Mouse (Mus musculus): Measurements from ENCODE around the gene Eva1c. TPM values are rescaled to one million over a fixed set of nuclear protein-coding genes. Genes with fewer than 3 reads are reported as not detected.
A peak's percentile ranks its signal among the peaks of the same experiment; 100 is the strongest.

Gene Eva1c
- total and polyA plus RNA-seq, 3 experiments, result 0.92 to 2.1 (median 1.3) TPM

GRCm38 (mm10) chr16:90832495-90832894 lies 6.0 kb downstream of the Eva1c start:
- no peak overlapping the region for H3K9ac ChIP-seq (ENCODE audit: low read depth, low read length)
- no peak overlapping the region for H3K4me3 ChIP-seq
- H3K36me3 ChIP-seq (ENCODE audit: control insufficient read depth, insufficient read depth, low read length), result no peaks in the 10 kb centered on the region
- no peak for DNase-seq
- H3K4me1 ChIP-seq (ENCODE audit: control insufficient read depth, insufficient read depth, low read length), result peaks cover 1% of the 10 kb centered on the region; the same call in 1 of the 2 replicates
- 46% methylated on average over 6 of the region's 6 CpGs for WGBS
- no peak overlapping the region for H3K27ac ChIP-seq
- H3K27me3 ChIP-seq (ENCODE audit: control insufficient read depth, insufficient read depth, low read length), result no peaks in the 10 kb centered on the region
- TF ChIP-seq CTCF (IDR thresholded peaks at IDR 0.05) (no peak), POLR2A (IDR thresholded peaks at IDR 0.05; ENCODE audit: insufficient read depth, low read depth, low read length) (no peak), EP300 (IDR thresholded peaks at IDR 0.05; ENCODE audit: insufficient read depth, low read depth, low read length) (no peak)
- intact Hi-C loops (cut with DNase I), result no loop called here
- no peaks in the 10 kb centered on the region for H3K79me2 ChIP-seq (replicated peaks; ENCODE audit: control insufficient read depth, insufficient read depth, low read length)

DNA sequence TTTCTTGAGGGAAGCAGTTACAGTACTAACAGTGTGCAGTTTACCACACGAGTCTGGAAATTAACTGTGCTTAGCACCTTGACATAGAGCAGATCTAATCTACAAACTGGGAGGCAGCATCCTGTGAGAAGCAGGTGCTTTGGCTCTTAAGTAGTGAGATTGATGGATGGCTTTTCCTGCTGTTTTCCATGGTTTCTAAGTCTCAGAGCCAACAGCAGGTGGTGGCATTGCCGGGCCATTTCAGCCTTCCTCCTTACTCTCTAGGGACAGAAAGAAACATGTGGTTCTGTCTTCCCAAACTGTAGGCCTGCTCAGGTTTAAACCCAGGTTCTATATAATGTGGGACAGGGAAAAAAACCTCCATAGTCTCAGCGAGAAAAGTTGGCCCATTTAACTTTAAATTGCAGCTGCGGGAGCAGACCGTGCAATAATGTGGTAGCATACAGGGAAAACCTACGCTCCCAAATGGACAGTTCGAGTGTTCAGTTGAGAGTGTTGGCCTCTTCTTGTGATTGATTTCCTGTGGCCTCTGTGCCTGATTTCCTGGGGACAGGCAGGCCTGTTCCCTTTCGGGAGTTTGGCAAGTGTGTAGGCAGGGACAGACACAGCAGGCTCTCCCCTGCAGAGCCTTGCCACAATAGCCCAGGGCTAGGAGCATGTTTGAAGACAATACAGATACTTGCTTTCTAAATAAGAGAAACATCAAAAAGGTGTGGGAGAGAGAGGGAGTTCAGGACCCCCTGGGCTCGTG lies 6.7 kb downstream of the Eva1c start:
- no peak overlapping the region for H3K27ac ChIP-seq
- no peak for DNase-seq
- intact Hi-C loops (cut with DNase I), result no loop called here

DNA sequence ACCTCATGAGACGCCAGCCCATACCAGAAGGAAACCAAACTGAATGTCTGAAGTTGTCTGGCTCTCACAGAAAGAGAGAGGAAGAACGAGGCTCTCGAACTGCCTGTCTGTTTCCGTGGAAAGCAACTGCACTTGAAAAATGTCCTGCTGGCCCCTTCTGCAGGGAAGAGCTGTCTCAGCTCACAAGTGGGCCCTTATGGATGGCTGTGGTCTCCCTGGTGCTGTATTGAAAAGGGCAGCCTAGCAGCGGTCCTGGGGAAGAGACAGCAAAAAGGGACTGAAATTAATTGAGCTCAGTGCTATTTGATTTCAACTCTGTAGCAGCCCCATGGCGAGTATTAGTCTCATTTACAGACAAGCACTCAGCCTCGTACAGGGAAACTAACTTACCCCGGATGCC lies 10.9 kb downstream of the Eva1c start:
- no peak for DNase-seq
- H3K9ac ChIP-seq (ENCODE audit: low read depth, low read length), result no peak overlapping the region
- H3K27me3 ChIP-seq (ENCODE audit: control insufficient read depth, insufficient read depth, low read length), result no peaks in the 10 kb centered on the region
- no peak overlapping the region for H3K27ac ChIP-seq
- H3K36me3 ChIP-seq (ENCODE audit: control insufficient read depth, insufficient read depth, low read length), result no peaks in the 10 kb centered on the region
- H3K4me1 ChIP-seq (ENCODE audit: control insufficient read depth, insufficient read depth, low read length), result no peaks in the 10 kb centered on the region
- TF ChIP-seq CTCF (IDR thresholded peaks at IDR 0.05) (no peak), EP300 (IDR thresholded peaks at IDR 0.05; ENCODE audit: insufficient read depth, low read depth, low read length) (no peak), POLR2A (IDR thresholded peaks at IDR 0.05; ENCODE audit: insufficient read depth, low read depth, low read length) (no peak)
- no peaks in the 10 kb centered on the region for H3K79me2 ChIP-seq (replicated peaks; ENCODE audit: control insufficient read depth, insufficient read depth, low read length)
- H3K4me3 ChIP-seq, result no peak overlapping the region
- 78% methylated on average over 8 of the region's 8 CpGs for WGBS
- intact Hi-C loops (cut with DNase I), result no loop called here

More for the DNA sequence above, 6.7 kb downstream of the Eva1c start:
- Histone ChIP-seq H3K27me3 (ENCODE audit: control insufficient read depth, insufficient read depth, low read length) (no peaks in the 10 kb centered on the region), H3K79me2 (replicated peaks; ENCODE audit: control insufficient read depth, insufficient read depth, low read length) (no peaks in the 10 kb centered on the region), H3K4me1 (ENCODE audit: control insufficient read depth, insufficient read depth, low read length) (peaks cover 1% of the 10 kb centered on the region; the same call in 1 of the 2 replicates), H3K9ac (ENCODE audit: low read depth, low read length) (no peak overlapping the region), H3K36me3 (ENCODE audit: control insufficient read depth, insufficient read depth, low read length) (no peaks in the 10 kb centered on the region), H3K4me3 (no peak overlapping the region)
- 48% methylated on average over 9 of the region's 9 CpGs for WGBS
- TF ChIP-seq CTCF (IDR thresholded peaks at IDR 0.05) (peak; percentile 37), EP300 (IDR thresholded peaks at IDR 0.05; ENCODE audit: insufficient read depth, low read depth, low read length) (no peak), POLR2A (IDR thresholded peaks at IDR 0.05; ENCODE audit: insufficient read depth, low read depth, low read length) (no peak)

DNA sequence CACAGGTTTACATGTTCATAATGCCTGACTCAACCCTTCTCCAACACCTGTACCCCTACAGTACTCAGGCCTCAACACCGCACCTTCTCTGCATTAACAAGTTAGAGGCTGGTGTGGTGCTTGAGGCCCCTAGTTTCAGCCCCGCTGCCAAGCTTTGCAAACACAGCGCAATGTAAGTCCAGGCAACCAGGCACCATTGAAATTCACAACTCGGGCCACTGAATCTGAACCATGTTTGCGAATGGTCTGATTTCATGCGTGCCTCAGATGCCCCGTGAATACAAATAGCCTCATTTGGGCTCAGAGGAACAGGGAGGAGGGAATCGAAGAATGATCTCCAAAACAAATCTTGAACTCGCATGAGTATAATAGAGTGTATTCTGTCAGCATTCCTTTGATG lies 15.6 kb downstream of the Eva1c start:
- no peak for TF ChIP-seq POLR2A (IDR thresholded peaks at IDR 0.05; ENCODE audit: insufficient read depth, low read depth, low read length)
- Histone ChIP-seq H3K4me1 (ENCODE audit: control insufficient read depth, insufficient read depth, low read length) (no peaks in the 10 kb centered on the region), H3K79me2 (replicated peaks; ENCODE audit: control insufficient read depth, insufficient read depth, low read length) (no peaks in the 10 kb centered on the region), H3K36me3 (ENCODE audit: control insufficient read depth, insufficient read depth, low read length) (no peaks in the 10 kb centered on the region), H3K9ac (ENCODE audit: low read depth, low read length) (no peak overlapping the region), H3K4me3 (no peak overlapping the region), H3K27me3 (ENCODE audit: control insufficient read depth, insufficient read depth, low read length) (no peaks in the 10 kb centered on the region), H3K27ac (no peak overlapping the region)
- intact Hi-C loops (cut with DNase I), result no loop called here
- no peak for DNase-seq
- 80% methylated on average over 9 of the region's 9 CpGs for WGBS

DNA sequence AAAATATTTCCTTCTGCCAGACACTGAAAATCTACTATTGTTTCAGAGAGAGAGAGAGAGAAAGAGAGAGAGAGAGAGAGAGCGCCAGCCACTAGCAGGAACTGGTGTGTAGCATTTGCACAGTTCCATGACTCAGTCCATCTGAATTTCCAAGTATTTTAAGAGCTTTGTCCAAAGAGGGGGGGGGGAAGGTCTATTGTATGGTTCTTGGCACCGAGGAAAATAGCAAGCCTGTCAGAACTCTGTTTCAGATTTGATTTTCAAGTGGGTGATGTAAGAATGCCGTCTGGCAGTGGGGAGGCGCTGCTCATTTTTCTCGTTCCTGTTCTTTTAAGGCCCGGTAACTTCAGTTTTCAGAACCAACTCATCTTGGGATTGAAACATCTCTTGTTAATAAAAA lies 18.5 kb downstream of the Eva1c start:
- Histone ChIP-seq H3K9ac (ENCODE audit: low read depth, low read length) (no peak overlapping the region), H3K36me3 (ENCODE audit: control insufficient read depth, insufficient read depth, low read length) (no peaks in the 10 kb centered on the region), H3K27ac (no peak overlapping the region), H3K27me3 (ENCODE audit: control insufficient read depth, insufficient read depth, low read length) (no peaks in the 10 kb centered on the region), H3K4me3 (no peak overlapping the region), H3K79me2 (replicated peaks; ENCODE audit: control insufficient read depth, insufficient read depth, low read length) (no peaks in the 10 kb centered on the region), H3K4me1 (ENCODE audit: control insufficient read depth, insufficient read depth, low read length) (no peaks in the 10 kb centered on the region)
- 27% methylated on average over 6 of the region's 6 CpGs for WGBS
- DNase-seq, result no peak
- TF ChIP-seq POLR2A (IDR thresholded peaks at IDR 0.05; ENCODE audit: insufficient read depth, low read depth, low read length), result no peak
- no peak for TF ChIP-seq EP300 (IDR thresholded peaks at IDR 0.05; ENCODE audit: insufficient read depth, low read depth, low read length)
- no peak for TF ChIP-seq CTCF (IDR thresholded peaks at IDR 0.05)
- intact Hi-C loops (cut with DNase I), result no loop called here

GRCm38 (mm10) chr16:90845591-90845990 lies 19.1 kb downstream of the Eva1c start:
- intact Hi-C loops (cut with DNase I), result no loop called here
- no peak for DNase-seq
- no peak overlapping the region for H3K27ac ChIP-seq
- no peaks in the 10 kb centered on the region for H3K36me3 ChIP-seq (ENCODE audit: control insufficient read depth, insufficient read depth, low read length)
- H3K79me2 ChIP-seq (replicated peaks; ENCODE audit: control insufficient read depth, insufficient read depth, low read length), result no peaks in the 10 kb centered on the region
- H3K4me1 ChIP-seq (ENCODE audit: control insufficient read depth, insufficient read depth, low read length), result no peaks in the 10 kb centered on the region
- WGBS, result 88% methylated on average over 13 of the region's 13 CpGs
- H3K9ac ChIP-seq (ENCODE audit: low read depth, low read length), result no peak overlapping the region
- H3K27me3 ChIP-seq (ENCODE audit: control insufficient read depth, insufficient read depth, low read length), result no peaks in the 10 kb centered on the region
- H3K4me3 ChIP-seq, result no peak overlapping the region
- TF ChIP-seq CTCF (IDR thresholded peaks at IDR 0.05) (no peak), POLR2A (IDR thresholded peaks at IDR 0.05; ENCODE audit: insufficient read depth, low read depth, low read length) (no peak), EP300 (IDR thresholded peaks at IDR 0.05; ENCODE audit: insufficient read depth, low read depth, low read length) (no peak)

Measured in heart, adult 2 months (tissue).